In the genomic region with DNA sequence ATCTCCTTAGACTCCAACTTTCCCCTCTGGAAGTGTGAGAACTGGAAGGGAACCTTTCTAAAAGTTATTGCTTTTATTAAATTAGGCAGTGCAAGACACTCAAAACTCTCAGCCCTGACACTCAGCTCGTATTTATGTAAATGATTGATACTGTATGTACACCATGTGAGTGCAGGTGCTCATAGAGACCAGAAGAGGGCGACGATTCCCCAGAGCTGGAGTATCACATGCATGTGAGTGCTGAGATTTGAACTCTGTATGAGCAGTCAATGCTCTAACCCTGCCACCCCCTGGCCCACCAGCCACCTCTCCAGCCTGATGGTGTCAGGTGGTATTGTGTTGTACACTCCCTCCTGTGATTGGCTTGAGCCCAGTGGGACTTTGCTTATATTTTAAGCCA, we compare ENCODE assay signal across 24 mouse cellular contexts.
A peak's percentile ranks its signal among the peaks of the same experiment; 100 is the strongest.
DNase-seq lines count a peak whose midpoint lies in the region; ATAC-seq and TF ChIP-seq lines count a peak whose summit lies in the region.
"Had no signal": no experiment of that assay in that cellular context is flagged by ENCODE, and none has a peak within 500 bp of the region (broad histone marks: within the 10 kb centered on the region; RNA-seq: fewer than 3 reads in every experiment).

No protein-coding gene starts in this region.

- 92% methylated on average over 3 of the region's 3 CpGs for WGBS in hindbrain, postnatal 0 days
- 95% methylated on average over 3 of the region's 3 CpGs for WGBS in hindbrain, embryonic 12.5 days

- H3K9me3 ChIP-seq in hindbrain, postnatal 0 days (ENCODE audit: low read length), result no peaks in the 10 kb centered on the region
- H3K9me3 ChIP-seq in hindbrain, embryonic 12.5 days (replicated peaks), result no peaks in the 10 kb centered on the region
- H3K9me3 ChIP-seq in E14TG2a.4 (ENCODE audit: low read length), result no peaks in the 10 kb centered on the region
- H3K9me3 ChIP-seq: embryonic facial prominence, embryonic 10.5 days; embryonic facial prominence, embryonic 12.5 days; forebrain, embryonic 15.5 days had no signal

- TF ChIP-seq CTCF in hindbrain, postnatal 0 days (IDR thresholded peaks at IDR 0.05; ENCODE audit: low read depth), result 0 out of 2 replicates have a peak, but pooled peaks have one; percentile 4
- TF ChIP-seq CTCF in E14TG2a.4 (conservative IDR thresholded peaks at IDR 0.05; ENCODE audit: low read length), result peak; percentile 26; the same call in 1 of the 2 replicates

- H3K4me2 ChIP-seq in hindbrain, postnatal 0 days (ENCODE audit: low read depth, low read length), result no peak overlapping the region
- H3K4me2 ChIP-seq in hindbrain, embryonic 12.5 days (replicated peaks), result no peak overlapping the region
- H3K4me2 ChIP-seq: embryonic facial prominence, embryonic 12.5 days; forebrain, embryonic 13.5 days; forebrain, embryonic 15.5 days had no signal

- no peak overlapping the region for H3K9ac ChIP-seq in hindbrain, postnatal 0 days (replicated peaks; ENCODE audit: low read length)
- no peak overlapping the region for H3K9ac ChIP-seq in hindbrain, embryonic 12.5 days
- H3K9ac ChIP-seq: embryonic facial prominence, embryonic 12.5 days; forebrain, embryonic 13.5 days; forebrain, embryonic 15.5 days; forebrain, postnatal 0 days had no signal

- no peak overlapping the region for H3K27ac ChIP-seq in hindbrain, postnatal 0 days
- H3K27ac ChIP-seq in hindbrain, embryonic 12.5 days, result no peak overlapping the region
- H3K27ac ChIP-seq: embryonic facial prominence, embryonic 10.5 days; embryonic facial prominence, embryonic 12.5 days; forebrain, embryonic 13.5 days; forebrain, embryonic 15.5 days had no signal

- no peaks in the 10 kb centered on the region for H3K36me3 ChIP-seq in hindbrain, postnatal 0 days (ENCODE audit: insufficient read depth, low read length)
- no peaks in the 10 kb centered on the region for H3K36me3 ChIP-seq in hindbrain, embryonic 12.5 days
- no peaks in the 10 kb centered on the region for H3K36me3 ChIP-seq in E14TG2a.4 (ENCODE audit: insufficient read depth, low read length)
- H3K36me3 ChIP-seq: embryonic facial prominence, embryonic 10.5 days; embryonic facial prominence, embryonic 12.5 days; forebrain, embryonic 15.5 days; G1E had no signal

- DNase-seq in hindbrain, postnatal 0 days (ENCODE audit: low spot score), result no peak
- peak; percentile 20 for DNase-seq in ES-CJ7 (ENCODE audit: low read depth, low spot score)
- peak; percentile 64 for DNase-seq in R1 (ENCODE audit: low read depth, low spot score)
- no peak for DNase-seq in testis, postnatal 10 days (ENCODE audit: low spot score)
- DNase-seq in cerebellum, postnatal 14 days, result no peak
- no peak for DNase-seq in cerebellum, postnatal 4 days (ENCODE audit: low spot score in 2 of 2)
- DNase-seq: adrenal gland, adult 8-10 months; adrenal gland, postnatal 14 days; adrenal gland, postnatal 36 days; cerebellum, adult 11-12 months; cerebellum, adult 2 months; cerebellum, adult 9-10 months; cerebellum, postnatal 10 days; cerebellum, postnatal 36 days; forebrain, postnatal 0 days had no signal

- no peaks in the 10 kb centered on the region for H3K27me3 ChIP-seq in hindbrain, postnatal 0 days (ENCODE audit: insufficient read depth, low read length)
- no peaks in the 10 kb centered on the region for H3K27me3 ChIP-seq in hindbrain, embryonic 12.5 days
- H3K27me3 ChIP-seq in E14TG2a.4 (ENCODE audit: insufficient read depth, low read length), result no peaks in the 10 kb centered on the region
- H3K27me3 ChIP-seq: embryonic facial prominence, embryonic 12.5 days; forebrain, embryonic 13.5 days; forebrain, embryonic 15.5 days; Patski had no signal

- ATAC-seq in hindbrain, postnatal 0 days, result no peak
- ATAC-seq in hindbrain, embryonic 12.5 days (ENCODE audit: low FRiP score), result no peak
- ATAC-seq: activated CD4-positive, CD25-positive, alpha-beta regulatory T cell, adult 4 months; forebrain, embryonic 13.5 days; forebrain, embryonic 15.5 days; forebrain, postnatal 0 days; Patski had no signal

- H3K4me3 ChIP-seq in hindbrain, postnatal 0 days (ENCODE audit: low read length), result no peak overlapping the region
- H3K4me3 ChIP-seq in hindbrain, embryonic 12.5 days, result no peak overlapping the region
- H3K4me3 ChIP-seq in E14TG2a.4 (replicated peaks; ENCODE audit: low read length), result no peak overlapping the region
- H3K4me3 ChIP-seq: embryonic facial prominence, embryonic 10.5 days; embryonic facial prominence, embryonic 12.5 days; forebrain, embryonic 13.5 days; forebrain, embryonic 15.5 days had no signal

- H3K4me1 ChIP-seq in hindbrain, postnatal 0 days (ENCODE audit: insufficient read depth, low read length), result no peaks in the 10 kb centered on the region
- no peaks in the 10 kb centered on the region for H3K4me1 ChIP-seq in hindbrain, embryonic 12.5 days
- H3K4me1 ChIP-seq in E14TG2a.4 (replicated peaks; ENCODE audit: low read depth, low read length), result no peaks in the 10 kb centered on the region
- H3K4me1 ChIP-seq: embryonic facial prominence, embryonic 10.5 days; embryonic facial prominence, embryonic 12.5 days; forebrain, embryonic 13.5 days; forebrain, embryonic 15.5 days had no signal

Comparison
In these comparisons a context has a peak if more than half of its experiments do, and no peak if none do; other contexts are left out.
1. DNase-seq: peak in ES-CJ7 (single experiment) and R1 (single experiment); none in hindbrain, postnatal 0 days (single experiment), testis, postnatal 10 days (single experiment), cerebellum, postnatal 14 days (0 of 2) and cerebellum, postnatal 4 days (0 of 2).